In genomic region chr15:8709578-8709977, GRCm38 (mm10) we compare ENCODE assay signal across 7 mouse cellular contexts. TPM values are rescaled to one million over a fixed set of nuclear protein-coding genes. Genes with fewer than 3 reads are reported as not detected.
DNase-seq lines count a peak whose midpoint lies in the region; ATAC-seq and TF ChIP-seq lines count a peak whose summit lies in the region.

No protein-coding gene starts in this region.

- WGBS in hindbrain, embryonic 10.5 days = 3% methylated on average over 11 of the region's 11 CpGs
- 6% methylated on average over 11 of the region's 11 CpGs for WGBS in liver, postnatal 0 days (ENCODE audit: insufficient replicate concordance)

- H3K9me3 ChIP-seq in hindbrain, embryonic 10.5 days = no peaks in the 10 kb centered on the region
- no peaks in the 10 kb centered on the region for H3K9me3 ChIP-seq in liver, postnatal 0 days (ENCODE audit: low read length)

- H3K4me2 ChIP-seq in liver, postnatal 0 days (ENCODE audit: low read depth, low read length) = peak overlapping the region; percentile 94

- peak overlapping the region; percentile 71 for H3K4me3 ChIP-seq in hindbrain, embryonic 10.5 days
- H3K4me3 ChIP-seq in liver, postnatal 0 days (ENCODE audit: low read depth, low read length) = peak overlapping the region; percentile 53

- H3K27ac ChIP-seq in hindbrain, embryonic 10.5 days = peak overlapping the region; percentile 88
- no peak overlapping the region for H3K27ac ChIP-seq in liver, postnatal 0 days (ENCODE audit: low read depth)

- no peak for ATAC-seq in liver, postnatal 0 days
- ATAC-seq in monocyte, adult 5-6 weeks (replicated peaks; ENCODE audit: insufficient number of reproducible peaks, low FRiP score, low TSS enrichment, poor library complexity, severe bottlenecking) = no peak

- peaks cover 10% of the 10 kb centered on the region for H3K4me1 ChIP-seq in hindbrain, embryonic 10.5 days (replicated peaks)
- H3K4me1 ChIP-seq in liver, postnatal 0 days (ENCODE audit: insufficient read depth) = peaks cover 5% of the 10 kb centered on the region; the same call in 1 of the 2 replicates

- 0 out of 2 replicates have a peak, but pooled peaks cover 12% of the 10 kb centered on the region for H3K36me3 ChIP-seq in hindbrain, embryonic 10.5 days
- H3K36me3 ChIP-seq in liver, postnatal 0 days (replicated peaks; ENCODE audit: insufficient read depth, low read length) = no peaks in the 10 kb centered on the region

- no peak for TF ChIP-seq CTCF in liver, postnatal 0 days (IDR thresholded peaks at IDR 0.05; ENCODE audit: low read depth)

- DNase-seq in ovary, postnatal 36 days (ENCODE audit: low spot score) = peak; percentile 21
- DNase-seq in ovary, postnatal 10 days (ENCODE audit: low spot score) = no peak
- DNase-seq in embryo, embryonic 10 days (ENCODE audit: low spot score) = peak; percentile 76
- DNase-seq in hindbrain, embryonic 10.5 days (ENCODE audit: low spot score) = peak; percentile 42
- DNase-seq in liver, postnatal 0 days = no peak
- DNase-seq in urinary bladder, postnatal 4 days (ENCODE audit: low spot score in 2 of 2) = no peak

- TF ChIP-seq EP300 in liver, postnatal 0 days (IDR thresholded peaks at IDR 0.05; ENCODE audit: low read depth) = no peak

- peaks cover 17% of the 10 kb centered on the region for H3K27me3 ChIP-seq in hindbrain, embryonic 10.5 days (ENCODE audit: insufficient read depth, poor library complexity, severe bottlenecking)
- H3K27me3 ChIP-seq in liver, postnatal 0 days (ENCODE audit: insufficient read depth, low read length) = peaks cover 14% of the 10 kb centered on the region

- H3K9ac ChIP-seq in liver, postnatal 0 days (replicated peaks) = no peak overlapping the region

RNA-seq across cellular contexts. Expression of gene Slc1a3, which starts 1.0 kb away (rescaled TPM):
- polyA plus RNA-seq in hindbrain, embryonic 10.5 days (2016; fragmentation: Nextera tagmentation; extraction: Ambion mirVana) = 26.1 and 28.2 TPM in 2 replicates
- polyA plus RNA-seq in liver, postnatal 0 days (2015; fragmentation: Nextera tagmentation; extraction: Ambion mirVana) = 0.13 and 0.15 TPM in 2 replicates
- total RNA-seq in monocyte, adult 5-6 weeks (2017) = 0.38 TPM in 1 of 3 replicates, not detected in the others

Comparison
In these comparisons a context has a peak if more than half of its experiments do, and no peak if none do; other contexts are left out.
1. DNase-seq: peak in ovary, postnatal 36 days (single experiment), embryo, embryonic 10 days (single experiment) and hindbrain, embryonic 10.5 days (single experiment); none in ovary, postnatal 10 days (single experiment), liver, postnatal 0 days (single experiment) and urinary bladder, postnatal 4 days (0 of 2).
2. RNA of gene Slc1a3, which starts 1.0 kb away (polyA plus RNA-seq): 26.1 to 28.2 TPM in hindbrain, embryonic 10.5 days; 0.13 to 0.15 TPM in liver, postnatal 0 days; every median in the first group is over 10 times any median in the second.